Mouse (Mus musculus) bone marrow, adult 2 months (tissue): ENCODE results near the gene Azin2. TPM values are rescaled to one million over a fixed set of nuclear protein-coding genes. Genes with fewer than 3 reads are reported as not detected.
A peak's percentile ranks its signal among the peaks of the same experiment; 100 is the strongest.

Source experiments
- H3K27ac ChIP-seq: fragments of 200-500 bp; 2 replicates; pipeline ENCODE4 v1.5.1; 2012; ENCODE audit warnings: low read depth, mild to moderate bottlenecking, control low read depth, inconsistent platforms, low read length; ENCODE audit not compliant: control insufficient read depth, poor library complexity, insufficient read depth
- H3K4me1 ChIP-seq: fragments of 200-500 bp; 2 replicates; pipeline ENCODE4 v1.6.1; 2011; ENCODE audit warnings: low read length; ENCODE audit not compliant: control insufficient read depth, insufficient read depth
- H3K4me3 ChIP-seq: fragments of 200-500 bp; replicated peaks from 2 replicates; pipeline ENCODE3; 2011; ENCODE audit warnings: mild to moderate bottlenecking, low read depth, low read length, control low read depth; ENCODE audit not compliant: control insufficient read depth
- CTCF ChIP-seq: fragments of 200-500 bp; IDR thresholded peaks from 2 replicates; pipeline ENCODE4 v1.5.1; 2011; ENCODE audit warnings: low read length, control low read depth; ENCODE audit not compliant: control insufficient read depth, insufficient read depth
- POLR2A ChIP-seq: fragments of 200-500 bp; IDR thresholded peaks from 2 replicates; pipeline ENCODE4 v1.6.1; 2011; ENCODE audit warnings: low read depth, mild to moderate bottlenecking, control low read depth, low read length, borderline replicate concordance; ENCODE audit not compliant: control insufficient read depth
- WGBS: fragments of 180-500 bp; shearing (Covaris S2); methylation state at CpG from one replicate; pipeline ENCODE4 v1.1.7; 2018; 5-methylcytosine and 5-hydroxymethylcytosine counted together
- polyA plus RNA-seq: library from polyadenylated mRNA; stranded (reverse); fragments of >200 nt; gene quantifications from 2 replicates; pipeline ENCODE4 v1.2.4, GENCODE M21; 2011; ENCODE audit warnings: low replicate concordance; ENCODE audit not compliant: missing spikeins, insufficient read depth, insufficient read length

Gene Azin2
- polyA plus RNA-seq, 1 experiment = 2.4 TPM

DNA sequence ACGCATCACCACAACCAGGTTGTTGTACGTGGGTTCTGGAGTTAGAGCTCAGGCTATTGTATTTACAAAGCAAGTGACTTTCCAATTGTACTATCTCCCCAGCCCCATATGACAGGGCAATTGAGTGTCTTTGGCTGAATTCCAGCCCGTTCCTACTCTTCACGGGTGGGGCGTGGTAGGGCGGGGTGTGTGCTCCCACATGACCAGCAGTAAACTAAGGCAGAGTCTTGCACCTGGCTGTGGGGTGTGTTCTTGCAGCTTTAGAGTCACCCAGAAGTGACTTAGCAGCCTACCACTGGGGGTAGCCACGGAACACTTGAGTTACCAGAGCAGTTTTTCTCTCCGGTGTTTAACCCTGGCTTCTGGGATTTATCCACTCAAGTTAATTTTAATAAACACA is 35.0 kb upstream of the Azin2 start:
- H3K27ac ChIP-seq = no peak overlapping the region
- H3K4me1 ChIP-seq = peaks cover 5% of the 10 kb centered on the region; the same call in 1 of the 2 replicates
- H3K4me3 ChIP-seq = no peak overlapping the region
- 54% methylated on average over 8 of the region's 8 CpGs for WGBS
- no peak for TF ChIP-seq POLR2A
- no peak for TF ChIP-seq CTCF

DNA sequence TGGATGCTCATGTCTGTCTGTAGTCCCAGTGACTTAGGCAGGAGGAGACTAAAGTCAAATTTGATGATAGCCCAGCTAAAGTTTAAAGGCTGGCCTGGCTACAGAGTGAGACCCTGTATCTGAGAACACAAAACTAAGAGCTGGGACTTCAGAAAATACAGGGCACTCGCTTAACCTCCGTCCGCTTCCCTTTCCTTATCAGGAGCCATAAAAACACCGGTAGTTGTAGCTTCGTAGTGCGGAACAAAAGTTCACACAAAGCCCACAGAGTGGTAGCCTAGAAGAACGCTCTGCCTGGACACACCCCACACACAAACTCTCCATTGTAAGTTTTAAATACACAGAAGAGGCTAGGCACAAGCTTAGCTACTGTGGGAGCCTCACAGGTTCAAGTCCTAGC is 33.0 kb upstream of the Azin2 start:
- peaks cover 5% of the 10 kb centered on the region; the same call in 1 of the 2 replicates for H3K4me1 ChIP-seq

DNA sequence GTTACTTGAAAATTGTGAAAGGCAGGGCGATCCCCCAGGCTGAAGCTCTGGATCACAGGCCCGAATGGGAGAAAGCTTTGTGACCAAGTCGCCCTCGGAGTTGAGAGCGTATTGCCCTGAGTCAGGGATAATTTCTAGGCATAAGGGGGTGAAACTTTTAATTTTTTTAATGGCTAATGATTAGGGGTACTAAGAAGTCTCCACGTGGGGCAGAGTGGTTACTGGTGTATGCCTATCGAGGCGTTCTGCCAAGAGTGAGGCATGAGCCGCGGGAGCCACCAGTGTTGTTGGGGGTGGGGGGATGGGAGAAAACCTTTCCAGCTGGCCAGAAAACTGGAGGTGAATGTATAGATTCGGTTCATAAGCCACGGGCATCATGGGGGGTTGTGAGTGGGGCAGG is 31.4 kb upstream of the Azin2 start:
- under 1% methylated on average over 12 of the region's 12 CpGs for WGBS

More for the DNA sequence above, 33.0 kb upstream of the Azin2 start:
- TF ChIP-seq POLR2A (no peak), CTCF (no peak)
- H3K27ac ChIP-seq = no peak overlapping the region
- 58% methylated on average over 7 of the region's 7 CpGs for WGBS
- no peak overlapping the region for H3K4me3 ChIP-seq

DNA sequence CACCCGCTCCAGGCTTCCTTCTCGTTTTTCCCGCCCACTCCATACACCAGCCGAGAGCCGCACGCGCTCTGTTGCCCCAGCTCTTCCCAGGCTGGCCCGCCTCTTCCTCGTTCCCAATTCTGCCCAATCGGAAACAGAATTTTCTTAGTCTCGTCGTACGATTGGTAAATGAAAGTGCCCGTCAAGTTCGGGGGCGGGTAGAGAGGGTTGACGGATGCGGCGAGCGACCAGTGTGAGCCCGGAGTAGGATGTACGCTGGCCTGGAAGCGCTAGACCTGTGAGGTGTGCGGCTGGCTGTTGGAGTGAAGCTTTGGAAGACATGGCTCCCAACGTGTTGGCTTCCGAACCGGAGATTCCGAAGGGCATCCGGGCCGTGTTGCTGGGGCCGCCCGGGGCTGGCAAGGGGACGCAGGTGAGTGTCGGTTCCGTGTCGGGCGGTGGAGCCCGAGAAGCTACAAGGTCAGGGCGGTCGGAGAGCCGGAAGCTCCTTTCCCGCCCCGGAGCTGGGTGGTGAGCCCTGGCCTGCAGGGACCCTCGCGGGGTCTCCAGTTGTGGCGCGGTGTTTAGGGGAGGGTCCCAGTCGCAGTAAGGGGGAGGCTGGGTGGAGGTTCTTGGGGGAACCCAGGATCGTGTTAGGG is 30.9 kb upstream of the Azin2 start:
- under 1% methylated on average over 49 of the region's 49 CpGs for WGBS
- H3K27ac ChIP-seq = peak overlapping the region; percentile 79
- peak overlapping the region; percentile 95 for H3K4me3 ChIP-seq
- peaks cover 5% of the 10 kb centered on the region; the same call in 1 of the 2 replicates for H3K4me1 ChIP-seq
- TF ChIP-seq POLR2A (peak; percentile 88), CTCF (no peak)

More for the DNA sequence above, 31.4 kb upstream of the Azin2 start:
- peak overlapping the region; percentile 79 for H3K27ac ChIP-seq
- peak overlapping the region; percentile 95 for H3K4me3 ChIP-seq
- no peak for TF ChIP-seq POLR2A
- no peak for TF ChIP-seq CTCF
- peaks cover 5% of the 10 kb centered on the region; the same call in 1 of the 2 replicates for H3K4me1 ChIP-seq

DNA sequence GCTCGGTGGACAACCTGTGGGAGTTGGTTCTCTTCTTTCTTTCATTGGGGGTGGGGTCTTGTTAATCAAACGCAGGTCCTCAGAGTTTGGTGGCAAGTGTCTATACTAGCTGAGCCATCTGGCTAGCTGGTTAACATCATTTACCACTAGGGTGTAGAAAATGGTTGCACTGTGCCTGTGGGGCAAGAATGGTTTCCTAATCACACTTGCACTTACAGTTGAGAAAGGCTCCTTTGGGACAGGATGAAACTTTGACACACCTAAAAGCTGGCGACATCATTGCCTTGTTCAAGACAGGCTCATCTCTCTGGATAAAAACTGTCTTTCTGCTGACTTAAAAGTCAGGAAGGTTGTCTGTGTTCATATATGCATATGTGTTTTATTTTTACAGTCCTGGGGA is 29.9 kb upstream of the Azin2 start:
- Histone ChIP-seq H3K27ac (peak overlapping the region; percentile 71), H3K4me1 (peaks cover 5% of the 10 kb centered on the region; the same call in 1 of the 2 replicates), H3K4me3 (no peak overlapping the region)
- TF ChIP-seq CTCF (no peak), POLR2A (no peak)
- WGBS = 56% methylated on average over 3 of the region's 3 CpGs

DNA sequence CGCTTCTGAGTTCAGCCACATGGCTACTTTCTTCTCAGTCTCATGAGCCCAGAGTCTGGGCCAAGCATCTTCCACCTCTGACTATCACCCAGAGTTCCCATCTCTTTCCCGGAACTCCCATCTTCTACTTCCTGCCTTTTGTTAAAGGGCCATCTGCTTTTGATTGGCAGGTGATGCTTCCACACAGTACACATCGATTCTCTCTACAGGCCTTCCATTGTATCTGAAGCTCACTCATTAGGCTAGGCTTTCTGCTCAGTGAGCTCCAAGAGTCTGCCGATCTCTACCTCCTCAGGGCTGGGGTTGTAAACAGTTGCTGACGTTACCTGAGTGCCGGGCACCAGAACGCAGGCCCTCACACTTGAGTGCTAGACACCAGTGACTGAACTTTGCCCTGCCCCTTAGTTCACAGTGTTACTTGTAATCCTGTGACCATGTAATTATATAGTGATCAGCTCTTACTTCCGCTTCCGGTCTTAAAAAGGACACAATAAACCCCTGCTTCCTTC is 29.3 kb upstream of the Azin2 start, which contains the start of gene Ak2:
Gene Ak2, plus strand, starts transcription at position 459 of the 509 bp plus-strand sequence.
- Histone ChIP-seq H3K4me1 (peaks cover 5% of the 10 kb centered on the region; the same call in 1 of the 2 replicates), H3K4me3 (no peak within 1 kb of the TSS), H3K27ac (peak within 1 kb of the TSS; percentile 71)
- WGBS = 83% methylated on average over 9 of the region's 9 CpGs
- TF ChIP-seq CTCF (no peak), POLR2A (no peak)

DNA sequence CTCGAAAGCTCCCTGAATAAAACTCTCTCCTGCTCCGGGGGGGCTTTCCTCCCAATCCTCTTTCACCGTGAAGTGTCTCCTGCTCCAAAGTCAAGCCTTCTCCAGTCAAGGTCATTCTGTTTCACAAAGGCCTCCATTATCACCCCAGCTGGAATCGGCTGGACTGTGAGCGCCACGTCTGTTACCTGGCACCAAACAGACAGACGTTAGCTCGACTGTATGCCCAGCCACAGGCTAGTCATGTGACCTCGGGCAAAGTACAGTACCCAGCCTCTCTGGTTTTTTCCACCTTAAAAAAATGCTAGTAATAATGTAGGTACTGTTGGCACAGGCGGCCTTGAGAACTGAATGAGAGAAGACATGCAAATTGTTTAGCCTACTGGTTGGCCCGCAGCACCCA is 27.4 kb upstream of the Azin2 start:
- WGBS = 73% methylated on average over 11 of the region's 11 CpGs
- no peak for TF ChIP-seq POLR2A
- TF ChIP-seq CTCF = no peak
- Histone ChIP-seq H3K4me3 (no peak overlapping the region), H3K4me1 (peaks cover 2% of the 10 kb centered on the region; the same call in 1 of the 2 replicates), H3K27ac (no peak overlapping the region)

DNA sequence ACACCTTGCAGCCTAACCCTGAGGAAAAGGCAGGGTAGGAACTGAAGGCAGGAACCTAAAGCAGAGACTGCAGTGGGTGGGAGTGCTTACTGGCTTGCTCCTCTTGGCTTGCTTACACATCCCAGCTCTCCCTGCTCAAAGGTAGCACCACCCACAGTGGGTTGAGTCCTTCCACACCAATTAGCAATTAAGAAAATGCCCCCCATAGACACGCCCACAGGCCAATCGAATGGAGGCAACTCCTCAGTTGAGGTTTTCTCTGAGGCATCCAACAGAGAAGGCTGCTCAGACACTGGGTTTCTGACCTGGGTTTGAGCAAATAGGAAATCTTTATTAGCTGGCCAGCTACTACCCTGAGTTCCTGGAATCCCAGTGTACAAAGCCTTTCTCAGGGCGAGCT is 26.7 kb upstream of the Azin2 start:
- TF ChIP-seq POLR2A (no peak), CTCF (no peak)
- Histone ChIP-seq H3K27ac (no peak overlapping the region), H3K4me3 (no peak overlapping the region), H3K4me1 (peaks cover 2% of the 10 kb centered on the region; the same call in 1 of the 2 replicates)
- 83% methylated on average over 3 of the region's 3 CpGs for WGBS

DNA sequence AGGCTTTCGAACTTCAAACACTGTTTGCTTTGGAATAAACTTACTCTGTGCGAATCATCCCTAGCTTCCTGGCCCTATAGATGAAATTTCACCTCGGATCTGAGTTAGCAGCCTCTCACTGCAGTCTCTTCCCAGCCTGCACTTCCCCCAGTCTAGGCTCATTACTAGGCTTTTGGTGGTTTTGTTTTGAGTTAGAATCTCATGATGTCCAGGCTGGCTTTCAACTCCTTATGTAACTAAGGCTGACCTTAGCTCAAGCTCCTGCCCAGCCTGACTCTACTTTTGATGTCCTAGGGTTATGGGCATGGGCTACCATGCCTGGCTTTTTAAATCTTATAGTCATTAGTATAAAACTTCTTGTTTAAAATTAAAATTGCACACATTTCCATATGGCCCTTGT is 22.4 kb upstream of the Azin2 start:
- Histone ChIP-seq H3K27ac (no peak overlapping the region), H3K4me1 (peaks cover 13% of the 10 kb centered on the region), H3K4me3 (no peak overlapping the region)
- WGBS = 58% methylated on average over 3 of the region's 3 CpGs
- no peak for TF ChIP-seq CTCF
- no peak for TF ChIP-seq POLR2A
